Mouse (Mus musculus): ENCODE results near the gene Mrpl4. TPM values are rescaled to one million over a fixed set of nuclear protein-coding genes. Genes with fewer than 3 reads are reported as not detected.

Mrpl4 gene
- polyA plus RNA-seq, 1 experiment from 2014 or later = 155 TPM

GRCm38 (mm10) chr9:20975431-20976215 is 26.9 kb upstream of the Mrpl4 start:
- Histone ChIP-seq H3K27ac (peak overlapping the region; percentile 86), H3K9me3 (replicated peaks; ENCODE audit: low read length) (no peaks in the 10 kb centered on the region), H3K9ac (ENCODE audit: low read depth, low read length) (peak overlapping the region; percentile 74), H3K4me1 (replicated peaks; ENCODE audit: insufficient read depth, low read length) (peaks cover 32% of the 10 kb centered on the region), H3K4me3 (replicated peaks; ENCODE audit: low read depth, low read length) (peak overlapping the region; percentile 65), H3K4me2 (ENCODE audit: low read length) (peak overlapping the region; percentile 85), H3K36me3 (ENCODE audit: insufficient read depth, low read length) (no peaks in the 10 kb centered on the region), H3K27me3 (ENCODE audit: insufficient read depth, low read length) (no peaks in the 10 kb centered on the region)
- WGBS = under 1% methylated on average over 45 of the region's 45 CpGs
- DNase-seq (ENCODE audit: low spot score) = peak; percentile 84
- no peak for TF ChIP-seq CTCF (IDR thresholded peaks at IDR 0.05; ENCODE audit: low read depth)
- no peak for ATAC-seq (replicated peaks; ENCODE audit: low FRiP score, low read depth)

GRCm38 (mm10) chr9:20976216-20976960 is 26.1 kb upstream of the Mrpl4 start, which contains the start of gene S1pr2:
Gene S1pr2 (minus strand): TSS chr9:20976781.
- DNase-seq (ENCODE audit: low spot score) (peak; percentile 96), ATAC-seq (replicated peaks; ENCODE audit: low FRiP score, low read depth) (peak; percentile 68)
- Histone ChIP-seq H3K27me3 (ENCODE audit: insufficient read depth, low read length) (no peaks in the 10 kb centered on the region), H3K4me2 (ENCODE audit: low read length) (peak within 1 kb of the TSS; percentile 85), H3K27ac (peak within 1 kb of the TSS; percentile 86), H3K9ac (ENCODE audit: low read depth, low read length) (peak within 1 kb of the TSS; percentile 74), H3K4me1 (replicated peaks; ENCODE audit: insufficient read depth, low read length) (peaks cover 29% of the 10 kb centered on the region), H3K9me3 (replicated peaks; ENCODE audit: low read length) (no peaks in the 10 kb centered on the region), H3K4me3 (replicated peaks; ENCODE audit: low read depth, low read length) (peak within 1 kb of the TSS; percentile 65), H3K36me3 (ENCODE audit: insufficient read depth, low read length) (no peaks in the 10 kb centered on the region)
- WGBS = 0% methylated on average over 40 of the region's 47 CpGs
- no peak; the same call in 1 of the 2 replicates for TF ChIP-seq CTCF (IDR thresholded peaks at IDR 0.05; ENCODE audit: low read depth)

- Histone ChIP-seq H3K9ac (ENCODE audit: low read depth, low read length) (no peak overlapping the region), H3K4me1 (replicated peaks; ENCODE audit: insufficient read depth, low read length) (peaks cover 22% of the 10 kb centered on the region), H3K27me3 (ENCODE audit: insufficient read depth, low read length) (no peaks in the 10 kb centered on the region), H3K4me3 (replicated peaks; ENCODE audit: low read depth, low read length) (peak overlapping the region; percentile 65), H3K4me2 (ENCODE audit: low read length) (peak overlapping the region; percentile 85), H3K27ac (peak overlapping the region; percentile 86), H3K9me3 (replicated peaks; ENCODE audit: low read length) (no peaks in the 10 kb centered on the region), H3K36me3 (ENCODE audit: insufficient read depth, low read length) (no peaks in the 10 kb centered on the region)
- peak; percentile 10 for ATAC-seq (replicated peaks; ENCODE audit: low FRiP score, low read depth)
- DNase-seq (ENCODE audit: low spot score) = peak; percentile 31
- peak; percentile 11; the same call in 1 of the 2 replicates for TF ChIP-seq CTCF (IDR thresholded peaks at IDR 0.05; ENCODE audit: low read depth)
- 2% methylated on average over 4 of the region's 4 CpGs for WGBS
These were observed 25.4 kb upstream of the Mrpl4 start for GRCm38 (mm10) chr9:20976961-20977689.

GRCm38 (mm10) chr9:20978409-20979095 is 24.0 kb upstream of the Mrpl4 start:
- Histone ChIP-seq H3K9me3 (replicated peaks; ENCODE audit: low read length) (no peaks in the 10 kb centered on the region), H3K4me2 (ENCODE audit: low read length) (no peak overlapping the region)

GRCm38 (mm10) chr9:20979181-20979580 is 23.4 kb upstream of the Mrpl4 start:
- H3K4me1 ChIP-seq (replicated peaks; ENCODE audit: insufficient read depth, low read length) = peaks cover 16% of the 10 kb centered on the region
- 45% methylated on average over 5 of the region's 5 CpGs for WGBS
- H3K4me3 ChIP-seq (replicated peaks; ENCODE audit: low read depth, low read length) = no peak overlapping the region
- H3K9me3 ChIP-seq (replicated peaks; ENCODE audit: low read length) = no peaks in the 10 kb centered on the region
- H3K27ac ChIP-seq = no peak overlapping the region
- no peak for ATAC-seq (replicated peaks; ENCODE audit: low FRiP score, low read depth)
- no peak overlapping the region for H3K9ac ChIP-seq (ENCODE audit: low read depth, low read length)
- no peaks in the 10 kb centered on the region for H3K27me3 ChIP-seq (ENCODE audit: insufficient read depth, low read length)
- DNase-seq (ENCODE audit: low spot score) = no peak
- no peak overlapping the region for H3K4me2 ChIP-seq (ENCODE audit: low read length)
- no peak for TF ChIP-seq CTCF (IDR thresholded peaks at IDR 0.05; ENCODE audit: low read depth)
- H3K36me3 ChIP-seq (ENCODE audit: insufficient read depth, low read length) = no peaks in the 10 kb centered on the region

More at GRCm38 (mm10) chr9:20978409-20979095, 24.0 kb upstream of the Mrpl4 start:
- Histone ChIP-seq H3K27ac (no peak overlapping the region), H3K4me1 (replicated peaks; ENCODE audit: insufficient read depth, low read length) (peaks cover 16% of the 10 kb centered on the region), H3K36me3 (ENCODE audit: insufficient read depth, low read length) (no peaks in the 10 kb centered on the region), H3K4me3 (replicated peaks; ENCODE audit: low read depth, low read length) (no peak overlapping the region), H3K9ac (ENCODE audit: low read depth, low read length) (no peak overlapping the region), H3K27me3 (ENCODE audit: insufficient read depth, low read length) (no peaks in the 10 kb centered on the region)
- no peak for DNase-seq (ENCODE audit: low spot score)
- TF ChIP-seq CTCF (IDR thresholded peaks at IDR 0.05; ENCODE audit: low read depth) = no peak
- WGBS = 59% methylated on average over 10 of the region's 10 CpGs
- no peak for ATAC-seq (replicated peaks; ENCODE audit: low FRiP score, low read depth)
